Mouse (Mus musculus): ENCODE measurements around the gene Tbc1d30. TPM values are rescaled to one million over a fixed set of nuclear protein-coding genes. Genes with fewer than 3 reads are reported as not detected.

Tbc1d30 gene
- 1 to 10 TPM; 3.5 to 4.0 TPM for total RNA-seq (2023)

GRCm38 (mm10) chr10:121351066-121351581, at the start of gene Tbc1d30:
TSS of gene Tbc1d30 (minus strand) at chr10:121351278.

GRCm38 (mm10) chr10:121364801-121365564, 13.9 kb upstream of the Tbc1d30 start, which contains the start of gene Gns:
TSS of gene Gns (plus strand) at chr10:121365090.

Other genes with a start within 250 kb of the Tbc1d30 start
- gene Gns, start 13.8 kb upstream of the Tbc1d30 start, total RNA-seq (2023), result 100 to 1,000 TPM; 260 to 315 TPM
- 10 to 100 TPM; 70.3 to 80.2 TPM for gene Rassf3, start 125.1 kb upstream of the Tbc1d30 start, total RNA-seq (2023)
- gene Tbk1, start 235.5 kb upstream of the Tbc1d30 start, total RNA-seq (2023), result 10 to 100 TPM; 81.1 to 84.0 TPM